Mouse (Mus musculus) forebrain, embryonic 15.5 days (tissue): ENCODE measurements around the gene Mindy4. TPM values are rescaled to one million over a fixed set of nuclear protein-coding genes. Genes with fewer than 3 reads are reported as not detected.

Source experiments
- microRNA-seq: library from miRNA; unstranded; fragments of <30 nt; microRNA quantifications from one replicate; pipeline ENCODE4, GENCODE M21; 2016
- polyA plus RNA-seq: library from polyadenylated mRNA; unstranded; fragments of >200 nt; fragmentation: Nextera tagmentation; extraction: Ambion mirVana; gene quantifications from 2 replicates; pipeline ENCODE4 v1.2.1, GENCODE M21; 2015

The Mindy4 gene
- polyA plus RNA-seq, 1 experiment from 2014 or later: 14.9 TPM

Small RNAs within 50 kb of the gene (microRNA-seq; reads per million reads assigned to microRNA genes)
- gene Gm25458: not detected

Other genes starting within 250 kb of the Mindy4 start
- 1.8 and 1.9 TPM in 2 replicates for gene Nod1, start 230.8 kb upstream of the Mindy4 start, polyA plus RNA-seq
- 13.3 and 15.5 TPM in 2 replicates for gene Ggct, start 210.4 kb upstream of the Mindy4 start, polyA plus RNA-seq
- gene Gars, start 165.4 kb upstream of the Mindy4 start, polyA plus RNA-seq: 218 and 219 TPM in 2 replicates
- gene Crhr2, start 70.4 kb upstream of the Mindy4 start, polyA plus RNA-seq: 0.60 and 0.65 TPM in 2 replicates
- not detected in 2 replicates for gene Inmt, start 28.3 kb upstream of the Mindy4 start, polyA plus RNA-seq
- gene Aqp1, start 133.0 kb downstream of the Mindy4 start, polyA plus RNA-seq: 5.8 and 12.2 TPM in 2 replicates
- not detected in 2 replicates for gene Ghrhr, start 172.9 kb downstream of the Mindy4 start, polyA plus RNA-seq
- gene Adcyap1r1, start 248.6 kb downstream of the Mindy4 start, polyA plus RNA-seq: 31.5 and 32.1 TPM in 2 replicates